Mouse (Mus musculus) heart, adult 2 months (tissue): ENCODE data around the gene Nlrp10. TPM values are rescaled to one million over a fixed set of nuclear protein-coding genes. Genes with fewer than 3 reads are reported as not detected.

ENCODE experiments used
- DNase-seq, 2 experiments: peaks; one replicate each; pipeline ENCODE4 v3.0.0; 2021
- H3K27ac ChIP-seq: fragments of 200-600 bp; 2 replicates; pipeline ENCODE4 v1.8.1; 2022
- H3K27me3 ChIP-seq: fragments of 200-500 bp; 2 replicates; pipeline ENCODE4 v1.6.1; 2012; ENCODE audit warnings: mild to moderate bottlenecking, low read length, inconsistent platforms, mixed read lengths; ENCODE audit not compliant: control insufficient read depth, insufficient read depth
- H3K36me3 ChIP-seq: fragments of 200-500 bp; 2 replicates; pipeline ENCODE4 v1.6.1; 2012; ENCODE audit warnings: low read length, inconsistent platforms; ENCODE audit not compliant: control insufficient read depth, insufficient read depth
- H3K4me1 ChIP-seq: fragments of 200-500 bp; 2 replicates; pipeline ENCODE4 v1.6.1; 2011; ENCODE audit warnings: low read length; ENCODE audit not compliant: control insufficient read depth, insufficient read depth
- H3K4me3 ChIP-seq: fragments of 200-600 bp; 2 replicates; pipeline ENCODE4 v1.8.1; 2022
- H3K79me2 ChIP-seq: fragments of 200-500 bp; replicated peaks from 2 replicates; pipeline ENCODE4 v1.6.1; 2012; ENCODE audit warnings: mild to moderate bottlenecking, inconsistent platforms, low read length, moderate library complexity, mixed read lengths; ENCODE audit not compliant: control insufficient read depth, insufficient read depth
- H3K9ac ChIP-seq: fragments of 200-500 bp; 2 replicates; pipeline ENCODE4 v1.6.1; 2012; ENCODE audit warnings: low read depth, mild to moderate bottlenecking, control low read depth, inconsistent platforms, low read length, mixed read lengths
- CTCF ChIP-seq: fragments of 200-600 bp; IDR thresholded peaks from 2 replicates; pipeline ENCODE4 v1.8.1; 2022; ENCODE audit warnings: antibody characterized with exemption, mild to moderate bottlenecking, moderate library complexity
- EP300 ChIP-seq: fragments of 200-500 bp; IDR thresholded peaks from 2 replicates; pipeline ENCODE4 v1.6.1; 2011; ENCODE audit warnings: low read depth, low read length, control low read depth; ENCODE audit not compliant: insufficient read depth
- POLR2A ChIP-seq: fragments of 200-500 bp; IDR thresholded peaks from 2 replicates; pipeline ENCODE4 v1.6.1; 2011; ENCODE audit warnings: mild to moderate bottlenecking, low read depth, low read length, control low read depth; ENCODE audit not compliant: insufficient read depth
- WGBS: fragments of 180-500 bp; shearing (Covaris S2); methylation state at CpG from one replicate; pipeline ENCODE4 v1.1.7; 2018; 5-methylcytosine and 5-hydroxymethylcytosine counted together
- intact Hi-C: fragments of 180-260 bp; cut with DNase I; formaldehyde crosslinking; loops from one replicate; pipeline ENCODE4 v1.15.1; 2025
- polyA plus RNA-seq: library from polyadenylated mRNA; depleted of rRNA; stranded (reverse); fragments of >200 nt; gene quantifications from 2 replicates; pipeline ENCODE4 v1.2.3, GENCODE M21; 2012
- total RNA-seq, 2 experiments: library from RNA; stranded (reverse); gene quantifications; 2 replicates each; pipeline ENCODE4 v1.2.3; 2021

Nlrp10 gene
- total and polyA plus RNA-seq, 3 experiments = 8.1 to 21.0 (median 17.4) TPM

DNA sequence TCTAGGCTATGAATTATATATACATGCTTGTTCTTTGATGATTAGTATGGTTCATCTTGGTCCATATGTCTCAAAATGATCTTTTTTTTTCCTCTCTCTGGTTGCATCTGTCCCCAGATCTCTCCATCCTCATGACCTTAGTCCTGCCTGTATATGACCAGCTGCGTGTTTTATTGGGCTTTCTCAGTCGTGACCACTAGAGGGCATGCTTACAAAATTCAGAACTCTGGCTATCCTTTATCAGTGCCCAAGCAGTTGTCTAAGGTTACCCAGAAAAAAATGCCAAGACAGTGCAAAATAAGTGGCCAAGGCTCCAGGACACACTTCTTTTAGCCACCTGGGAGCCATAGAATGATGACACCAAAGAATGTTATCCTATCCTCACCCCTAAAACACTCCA lies 14.0 kb upstream of the Nlrp10 start:
- TF ChIP-seq EP300 (no peak), CTCF (peak; percentile 78)
- Histone ChIP-seq H3K27me3 (no peaks in the 10 kb centered on the region), H3K27ac (no peak overlapping the region), H3K79me2 (no peaks in the 10 kb centered on the region), H3K9ac (no peak overlapping the region), H3K36me3 (no peaks in the 10 kb centered on the region), H3K4me1 (no peaks in the 10 kb centered on the region), H3K4me3 (no peak overlapping the region)
- 7% methylated on average over 2 of the region's 2 CpGs for WGBS
- intact Hi-C loops = no loop called here
- peak in 1 of 2 experiments; percentile 10 for DNase-seq

DNA sequence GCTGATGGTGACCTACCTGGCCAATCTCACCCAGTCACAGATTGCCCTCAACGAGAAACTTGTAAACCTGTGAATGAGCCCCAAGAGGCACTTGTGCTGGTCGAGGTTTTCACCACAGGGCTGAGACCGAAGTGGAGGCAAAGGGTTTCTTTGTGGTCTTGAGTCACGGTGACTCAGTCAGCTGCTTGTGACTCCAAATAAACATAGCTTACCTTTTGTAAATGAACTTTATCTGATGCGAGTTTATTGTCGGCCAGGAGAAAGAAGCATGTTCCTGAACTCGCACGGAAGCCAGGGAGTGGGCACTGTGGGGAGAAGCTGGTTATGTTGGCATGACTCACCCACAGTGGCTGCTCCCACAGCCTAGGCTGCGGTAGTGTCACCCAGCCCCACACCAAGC lies 11.5 kb upstream of the Nlrp10 start:
- WGBS = 89% methylated on average over 9 of the region's 9 CpGs
- Histone ChIP-seq H3K36me3 (no peaks in the 10 kb centered on the region; the same call in 1 of the 2 replicates), H3K79me2 (no peaks in the 10 kb centered on the region), H3K9ac (no peak overlapping the region), H3K27me3 (no peaks in the 10 kb centered on the region), H3K4me1 (peaks cover 2% of the 10 kb centered on the region; the same call in 1 of the 2 replicates), H3K4me3 (no peak overlapping the region), H3K27ac (no peak overlapping the region)
- no peak for TF ChIP-seq POLR2A
- no peak for TF ChIP-seq CTCF
- TF ChIP-seq EP300 = no peak
- no peak for DNase-seq
- intact Hi-C loops = no loop called here

DNA sequence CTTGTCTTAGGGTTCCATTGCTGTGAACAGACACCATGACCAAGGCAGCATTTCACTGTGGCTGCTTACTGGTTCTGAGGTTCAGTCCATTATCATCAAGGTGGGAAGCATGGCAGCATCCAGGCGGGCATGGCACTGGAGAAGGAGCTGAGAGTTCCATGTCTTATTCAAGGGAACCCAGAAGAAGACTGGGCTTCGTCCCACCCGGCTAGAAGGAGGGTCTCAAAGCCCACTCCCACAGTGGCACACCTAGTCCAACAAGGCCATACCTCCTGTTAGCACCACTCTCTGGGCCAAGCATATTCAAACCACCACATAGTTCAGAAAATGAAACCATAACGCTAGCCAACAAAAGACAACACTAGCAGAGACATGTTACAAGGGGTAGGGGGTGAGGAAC lies 6.6 kb upstream of the Nlrp10 start:
- Histone ChIP-seq H3K79me2 (peaks cover 4% of the 10 kb centered on the region; the same call in 1 of the 2 replicates), H3K4me3 (no peak overlapping the region), H3K4me1 (peaks cover 12% of the 10 kb centered on the region), H3K36me3 (peaks cover 2% of the 10 kb centered on the region), H3K9ac (no peak overlapping the region), H3K27ac (no peak overlapping the region), H3K27me3 (no peaks in the 10 kb centered on the region)
- DNase-seq = no peak
- TF ChIP-seq EP300 (no peak), POLR2A (no peak), CTCF (no peak)
- intact Hi-C loops = no loop called here
- WGBS = 96% methylated on average over 4 of the region's 4 CpGs

DNA sequence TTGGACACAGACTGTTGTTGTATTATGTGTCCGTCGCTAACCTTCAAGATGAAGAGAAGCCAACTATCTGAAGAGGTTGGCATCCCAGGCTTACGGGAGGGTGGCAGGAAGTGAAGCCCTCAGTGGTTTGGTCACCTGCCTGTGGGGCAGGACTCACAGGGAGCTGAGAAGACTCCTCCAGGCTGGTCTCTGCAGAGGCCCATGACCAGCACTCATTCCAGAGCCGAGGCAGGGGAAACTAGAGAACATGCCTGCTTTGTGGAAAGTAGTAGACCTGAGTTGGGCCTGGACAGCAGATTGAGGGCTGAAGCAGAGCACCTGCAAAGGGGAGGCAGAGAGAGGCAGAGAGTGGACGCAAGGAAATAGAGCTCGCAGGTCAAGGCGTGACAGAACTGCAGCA lies 5.4 kb upstream of the Nlrp10 start:
- H3K4me3 ChIP-seq = no peak overlapping the region; the same call in 1 of the 2 replicates
- intact Hi-C loops = loop anchor here (2.0 kb wide), 1 partner anchor 85 kb away; the partner anchor contains the start of gene Olfr516
- no peak overlapping the region for H3K27ac ChIP-seq
- H3K4me1 ChIP-seq = peaks cover 12% of the 10 kb centered on the region
- H3K27me3 ChIP-seq = no peaks in the 10 kb centered on the region
- no peak for TF ChIP-seq EP300
- TF ChIP-seq POLR2A = no peak
- no peak for TF ChIP-seq CTCF
- no peak for DNase-seq
- 66% methylated on average over 7 of the region's 7 CpGs for WGBS
- H3K36me3 ChIP-seq = peaks cover 2% of the 10 kb centered on the region
- peaks cover 4% of the 10 kb centered on the region; the same call in 1 of the 2 replicates for H3K79me2 ChIP-seq
- no peak overlapping the region for H3K9ac ChIP-seq

DNA sequence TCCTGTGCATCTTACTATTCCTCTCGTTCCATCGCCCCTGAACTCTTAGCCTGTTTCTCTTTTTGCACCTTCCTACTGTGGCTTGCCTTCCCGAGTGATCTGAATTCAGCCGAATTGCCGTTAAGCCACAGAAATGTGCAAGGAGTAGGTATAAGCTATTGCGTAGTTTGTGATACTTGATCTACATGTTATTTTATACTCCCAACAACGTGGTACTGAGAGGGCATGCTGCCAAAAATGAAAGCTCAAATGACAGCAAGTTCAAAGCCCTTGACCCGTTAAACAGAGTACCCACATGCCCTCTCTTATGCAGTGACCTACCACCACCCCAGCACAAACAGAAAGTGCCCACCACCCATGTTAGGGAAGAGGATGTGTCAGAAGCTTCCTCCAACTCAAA lies 4.9 kb upstream of the Nlrp10 start:
- TF ChIP-seq CTCF (no peak), EP300 (no peak), POLR2A (no peak)
- intact Hi-C loops = loop anchor here (2.0 kb wide), 1 partner anchor 84 kb away; the partner anchor contains the start of gene Olfr516
- Histone ChIP-seq H3K4me1 (peaks cover 12% of the 10 kb centered on the region), H3K27ac (peak overlapping the region; percentile 71), H3K36me3 (peaks cover 2% of the 10 kb centered on the region), H3K9ac (peak overlapping the region; percentile 92), H3K27me3 (no peaks in the 10 kb centered on the region), H3K4me3 (peak overlapping the region; percentile 70), H3K79me2 (peaks cover 4% of the 10 kb centered on the region; the same call in 1 of the 2 replicates)
- WGBS = 2% methylated on average over 8 of the region's 8 CpGs
- DNase-seq = no peak

DNA sequence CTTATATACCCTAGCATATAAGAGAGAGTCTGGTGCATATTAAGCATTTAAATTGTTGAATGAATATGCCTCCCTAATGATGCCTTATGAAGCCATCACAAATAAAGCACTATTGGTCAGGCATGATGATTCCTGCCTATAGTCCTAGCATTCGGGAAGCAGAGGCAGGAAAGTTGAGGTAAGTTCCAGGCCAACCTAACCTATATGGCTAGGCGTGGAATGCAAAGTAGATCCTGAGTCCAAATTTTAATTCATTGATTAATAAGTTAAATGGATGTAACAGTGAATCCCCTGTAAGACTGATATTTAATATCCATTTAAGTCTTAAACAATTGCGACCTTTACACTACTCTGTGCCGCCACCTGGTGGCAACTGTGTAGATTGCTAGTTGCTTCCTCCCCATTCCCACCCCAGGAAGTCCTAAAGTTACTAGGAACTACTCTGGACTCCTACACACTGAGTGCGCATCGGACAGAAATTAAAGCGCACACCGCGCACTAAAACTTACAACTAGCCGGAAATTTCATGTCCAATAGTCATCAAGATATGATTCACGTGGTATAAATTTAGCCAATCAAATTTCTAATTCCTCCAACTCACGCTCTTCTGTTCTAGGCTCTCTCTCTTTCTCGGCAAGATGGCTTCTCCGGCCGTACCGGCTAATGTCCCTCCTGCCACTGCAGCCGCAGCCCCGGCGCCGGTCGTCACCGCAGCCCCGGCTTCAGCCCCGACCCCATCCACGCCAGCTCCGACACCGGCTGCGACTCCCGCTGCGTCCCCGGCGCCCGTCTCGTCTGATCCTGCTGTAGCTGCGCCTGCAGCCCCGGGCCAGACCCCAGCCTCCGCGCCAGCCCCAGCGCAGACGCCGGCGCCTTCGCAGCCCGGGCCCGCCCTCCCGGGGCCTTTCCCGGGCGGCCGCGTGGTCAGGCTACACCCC lies 4.1 kb upstream of the Nlrp10 start, which contains the start of gene Eif3f:
Gene Eif3f, plus strand, starts transcription at position 624 of the 938 bp plus-strand sequence.
- intact Hi-C loops = loop anchor here (2.0 kb wide), 1 partner anchor 83 kb away; the partner anchor contains the start of gene Olfr516
- TF ChIP-seq POLR2A (peak; percentile 79), CTCF (peak; percentile 98; the same call in 1 of the 2 replicates), EP300 (peak; percentile 91)
- H3K27ac ChIP-seq = peak within 1 kb of the TSS; percentile 71
- H3K36me3 ChIP-seq = peaks cover 2% of the 10 kb centered on the region
- peaks cover 12% of the 10 kb centered on the region for H3K4me1 ChIP-seq
- H3K4me3 ChIP-seq = peak within 1 kb of the TSS; percentile 70
- peak within 1 kb of the TSS; percentile 92 for H3K9ac ChIP-seq
- H3K79me2 ChIP-seq = peaks cover 4% of the 10 kb centered on the region; the same call in 1 of the 2 replicates
- peak; percentile 92 to 95 for DNase-seq
- WGBS = 2% methylated on average over 50 of the region's 50 CpGs
- no peaks in the 10 kb centered on the region for H3K27me3 ChIP-seq
